Mouse (Mus musculus): ENCODE results near the gene Alg12. TPM values are rescaled to one million over a fixed set of nuclear protein-coding genes. Genes with fewer than 3 reads are reported as not detected.

The Alg12 gene
- polyA plus RNA-seq, 1 experiment = 16.6 TPM

DNA sequence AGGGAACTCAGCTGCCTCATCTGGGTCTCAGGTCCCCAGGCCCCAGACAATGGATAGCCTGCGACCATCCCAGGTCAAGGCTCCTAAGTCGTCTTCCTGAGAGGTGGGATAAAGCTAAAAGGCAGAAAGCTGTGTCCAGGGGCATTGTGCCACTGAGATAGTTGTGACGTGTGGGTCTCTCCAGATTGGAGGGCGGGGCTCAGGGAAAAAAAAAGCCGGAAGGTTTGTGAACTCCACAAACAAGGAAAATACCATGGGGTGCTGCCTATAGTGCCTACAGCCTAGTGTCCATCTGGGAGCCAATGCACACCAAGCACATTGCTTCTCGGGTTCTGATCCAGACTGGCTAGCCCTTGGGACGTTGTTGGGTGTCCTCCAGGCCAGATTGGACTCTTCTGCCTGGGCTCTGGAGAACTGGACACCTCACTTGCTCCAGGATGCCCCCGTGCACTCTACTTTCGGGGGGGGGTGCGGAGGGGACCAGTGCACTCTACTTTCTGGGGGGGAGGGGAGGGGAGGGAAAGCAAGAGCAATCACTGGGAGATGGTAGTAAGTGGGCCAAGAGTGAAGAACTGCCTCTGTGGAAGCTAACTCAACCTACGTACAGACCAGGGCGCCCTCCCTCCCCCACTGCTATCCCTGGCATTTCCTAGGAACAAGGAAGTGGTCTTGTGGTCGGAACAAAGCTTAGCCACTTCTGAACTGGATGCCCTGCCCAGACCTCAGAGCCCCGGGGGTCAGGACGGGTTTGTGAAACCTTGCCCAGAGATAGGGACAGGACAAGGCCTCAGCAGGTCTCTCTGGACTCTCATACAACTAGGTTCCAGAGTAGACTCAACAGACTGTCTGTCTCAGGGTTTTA is 36.1 kb upstream of the Alg12 start:
- Histone ChIP-seq H3K36me3 (ENCODE audit: control insufficient read depth, insufficient read depth, low read length) (no peaks in the 10 kb centered on the region), H3K4me3 (ENCODE audit: extremely low read depth, insufficient read depth, insufficient read length) (no peak overlapping the region), H3K27ac (ENCODE audit: insufficient read depth, low read length) (no peak overlapping the region), H3K27me3 (ENCODE audit: control insufficient read depth, insufficient read depth, low read length) (no peaks in the 10 kb centered on the region), H3K4me1 (ENCODE audit: control insufficient read depth, insufficient read depth, insufficient read length) (no peaks in the 10 kb centered on the region; the same call in 1 of the 2 replicates)
- DNase-seq (ENCODE audit: low read depth in 1 of 2, low spot score in 2 of 2) = no peak
- 63% methylated on average over 15 of the region's 15 CpGs for WGBS
- TF ChIP-seq POLR2A (IDR thresholded peaks at IDR 0.05; ENCODE audit: low read depth, low read length) (no peak), CTCF (IDR thresholded peaks at IDR 0.05; ENCODE audit: extremely low read depth, insufficient read depth, insufficient read length, insufficient replicate concordance) (no peak)

DNA sequence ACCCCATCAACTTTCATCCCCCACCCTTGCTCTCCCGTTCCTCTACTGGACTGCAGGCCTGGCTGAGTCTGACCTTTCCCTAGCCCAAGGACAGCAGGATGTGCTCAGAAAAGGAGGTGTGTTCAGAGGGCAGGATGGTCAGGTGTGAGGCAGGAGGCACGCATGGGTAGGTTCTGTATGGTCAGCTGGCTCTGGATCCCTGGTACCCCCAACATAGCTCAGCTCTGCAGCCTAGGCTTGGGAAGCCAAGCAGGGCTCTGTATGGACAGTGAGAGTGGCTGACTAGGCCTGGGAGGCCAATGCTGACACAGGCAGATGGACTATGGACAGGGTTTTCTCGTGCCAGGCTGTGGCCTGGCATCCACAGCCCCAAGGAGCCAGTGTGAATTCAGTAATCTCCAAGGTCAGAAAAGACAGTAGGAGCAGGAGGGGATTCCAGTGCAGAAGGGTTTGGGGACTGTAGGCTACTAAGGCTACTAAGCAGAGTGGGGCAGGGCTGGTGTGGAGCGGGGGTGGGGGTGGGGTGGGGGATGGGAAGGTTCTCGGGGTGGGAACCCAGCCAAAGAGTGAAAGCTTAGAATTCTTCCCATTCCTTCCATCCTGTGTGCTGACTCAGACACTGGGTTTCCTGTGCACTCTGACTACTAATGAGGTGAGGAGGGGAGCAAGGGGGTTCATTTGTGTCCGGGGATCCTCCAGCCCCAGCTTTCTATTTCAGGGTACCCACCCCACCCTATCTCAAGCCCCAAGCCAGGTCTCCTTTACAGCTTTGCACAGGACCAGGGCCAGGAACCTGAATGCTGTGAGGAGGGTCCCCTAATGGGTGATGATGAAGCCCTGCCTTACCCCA is 35.2 kb upstream of the Alg12 start:
- Histone ChIP-seq H3K36me3 (ENCODE audit: control insufficient read depth, insufficient read depth, low read length) (no peaks in the 10 kb centered on the region), H3K4me3 (ENCODE audit: extremely low read depth, insufficient read depth, insufficient read length) (no peak overlapping the region), H3K27me3 (ENCODE audit: control insufficient read depth, insufficient read depth, low read length) (no peaks in the 10 kb centered on the region), H3K4me1 (ENCODE audit: control insufficient read depth, insufficient read depth, insufficient read length) (no peaks in the 10 kb centered on the region; the same call in 1 of the 2 replicates), H3K27ac (ENCODE audit: insufficient read depth, low read length) (no peak overlapping the region)
- 51% methylated on average over 6 of the region's 6 CpGs for WGBS
- DNase-seq (ENCODE audit: low read depth in 1 of 2, low spot score in 2 of 2) = no peak
- TF ChIP-seq POLR2A (IDR thresholded peaks at IDR 0.05; ENCODE audit: low read depth, low read length) (no peak), CTCF (IDR thresholded peaks at IDR 0.05; ENCODE audit: extremely low read depth, insufficient read depth, insufficient read length, insufficient replicate concordance) (no peak)

DNA sequence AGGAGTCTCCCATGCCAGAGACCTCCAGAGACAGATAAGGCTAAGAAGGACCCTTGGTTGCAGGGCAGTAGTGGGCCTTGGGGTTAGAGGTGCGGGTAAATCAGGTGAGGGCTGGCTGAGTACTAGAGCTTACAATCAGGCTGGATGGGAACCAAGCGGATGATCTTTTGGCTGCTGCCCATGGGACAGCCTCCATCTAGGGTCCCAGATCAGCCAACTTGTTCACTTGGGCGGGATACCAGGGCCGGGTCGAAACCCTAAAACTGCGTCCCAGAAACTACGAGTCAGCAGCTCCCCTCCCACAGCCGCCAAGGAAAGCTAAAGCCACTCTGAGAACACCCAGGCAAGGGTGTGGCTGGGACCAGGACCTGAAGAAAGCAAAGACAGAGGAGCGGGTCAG is 34.0 kb upstream of the Alg12 start:
- 92% methylated on average over 9 of the region's 9 CpGs for WGBS
- H3K27me3 ChIP-seq (ENCODE audit: control insufficient read depth, insufficient read depth, low read length) = no peaks in the 10 kb centered on the region
- H3K4me3 ChIP-seq (ENCODE audit: extremely low read depth, insufficient read depth, insufficient read length) = no peak overlapping the region
- TF ChIP-seq POLR2A (IDR thresholded peaks at IDR 0.05; ENCODE audit: low read depth, low read length) (no peak), CTCF (IDR thresholded peaks at IDR 0.05; ENCODE audit: extremely low read depth, insufficient read depth, insufficient read length, insufficient replicate concordance) (no peak)
- no peaks in the 10 kb centered on the region for H3K36me3 ChIP-seq (ENCODE audit: control insufficient read depth, insufficient read depth, low read length)
- DNase-seq (ENCODE audit: low read depth in 1 of 2, low spot score in 2 of 2) = no peak
- no peaks in the 10 kb centered on the region; the same call in 1 of the 2 replicates for H3K4me1 ChIP-seq (ENCODE audit: control insufficient read depth, insufficient read depth, insufficient read length)
- H3K27ac ChIP-seq (ENCODE audit: insufficient read depth, low read length) = no peak overlapping the region

DNA sequence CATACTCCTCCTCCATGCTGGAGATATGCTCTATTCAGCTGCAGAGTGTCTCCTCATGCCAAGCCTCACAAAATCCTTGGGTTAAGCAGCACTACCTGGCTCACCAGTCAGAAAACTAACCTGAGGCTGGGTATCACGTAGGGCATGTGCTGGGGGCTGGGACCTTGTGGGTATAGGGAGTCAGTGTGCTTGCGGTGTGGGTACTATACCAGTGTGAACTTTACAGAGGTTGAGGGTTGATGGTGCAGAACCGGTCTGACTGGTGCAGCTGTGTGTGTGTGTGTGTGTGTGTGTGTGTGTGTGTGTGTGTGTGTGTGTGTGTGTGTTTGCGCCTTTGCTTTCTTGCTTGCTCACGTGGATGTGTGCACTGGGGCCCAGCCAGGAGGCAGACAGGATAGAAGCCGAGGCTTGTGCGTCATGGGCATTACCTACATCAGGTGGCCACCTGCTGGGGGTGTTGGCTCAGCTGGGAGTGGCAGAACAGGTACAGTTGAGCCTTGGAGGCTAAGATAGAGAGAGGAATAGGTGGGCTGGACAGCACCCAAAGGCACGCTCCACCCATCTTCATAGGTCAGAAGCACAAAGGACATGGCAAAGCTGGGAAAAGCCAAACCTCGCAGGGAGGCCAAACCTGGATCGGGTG is 32.5 kb upstream of the Alg12 start:
- Histone ChIP-seq H3K4me3 (ENCODE audit: extremely low read depth, insufficient read depth, insufficient read length) (no peak overlapping the region), H3K27ac (ENCODE audit: insufficient read depth, low read length) (no peak overlapping the region), H3K36me3 (ENCODE audit: control insufficient read depth, insufficient read depth, low read length) (no peaks in the 10 kb centered on the region), H3K4me1 (ENCODE audit: control insufficient read depth, insufficient read depth, insufficient read length) (no peaks in the 10 kb centered on the region; the same call in 1 of the 2 replicates), H3K27me3 (ENCODE audit: control insufficient read depth, insufficient read depth, low read length) (no peaks in the 10 kb centered on the region)
- no peak for DNase-seq (ENCODE audit: low read depth in 1 of 2, low spot score in 2 of 2)
- WGBS = 75% methylated on average over 9 of the region's 10 CpGs
- TF ChIP-seq POLR2A (IDR thresholded peaks at IDR 0.05; ENCODE audit: low read depth, low read length) (no peak), CTCF (IDR thresholded peaks at IDR 0.05; ENCODE audit: extremely low read depth, insufficient read depth, insufficient read length, insufficient replicate concordance) (no peak)

DNA sequence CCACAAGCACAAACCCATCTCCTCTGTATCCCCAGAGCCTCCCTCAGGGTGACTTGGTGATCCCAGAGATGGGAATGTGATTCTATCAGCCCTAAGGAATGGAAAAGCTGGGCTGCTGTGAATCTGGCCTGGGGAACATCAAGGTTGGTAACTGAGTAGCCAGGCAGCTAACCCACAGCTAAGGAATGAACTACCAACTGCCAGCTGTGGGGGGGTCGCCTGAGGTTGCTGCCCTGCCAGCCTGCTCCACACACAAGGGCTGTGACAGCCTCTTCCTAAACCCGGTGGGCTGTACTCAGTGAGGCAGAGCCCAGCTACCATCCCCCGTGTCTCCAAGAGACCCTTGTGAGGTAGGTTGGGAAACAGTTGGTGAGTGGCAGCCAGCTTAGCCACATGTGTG is 32.0 kb upstream of the Alg12 start:
- no peak overlapping the region for H3K27ac ChIP-seq (ENCODE audit: insufficient read depth, low read length)
- no peaks in the 10 kb centered on the region for H3K27me3 ChIP-seq (ENCODE audit: control insufficient read depth, insufficient read depth, low read length)
- 71% methylated on average over 3 of the region's 3 CpGs for WGBS

DNA sequence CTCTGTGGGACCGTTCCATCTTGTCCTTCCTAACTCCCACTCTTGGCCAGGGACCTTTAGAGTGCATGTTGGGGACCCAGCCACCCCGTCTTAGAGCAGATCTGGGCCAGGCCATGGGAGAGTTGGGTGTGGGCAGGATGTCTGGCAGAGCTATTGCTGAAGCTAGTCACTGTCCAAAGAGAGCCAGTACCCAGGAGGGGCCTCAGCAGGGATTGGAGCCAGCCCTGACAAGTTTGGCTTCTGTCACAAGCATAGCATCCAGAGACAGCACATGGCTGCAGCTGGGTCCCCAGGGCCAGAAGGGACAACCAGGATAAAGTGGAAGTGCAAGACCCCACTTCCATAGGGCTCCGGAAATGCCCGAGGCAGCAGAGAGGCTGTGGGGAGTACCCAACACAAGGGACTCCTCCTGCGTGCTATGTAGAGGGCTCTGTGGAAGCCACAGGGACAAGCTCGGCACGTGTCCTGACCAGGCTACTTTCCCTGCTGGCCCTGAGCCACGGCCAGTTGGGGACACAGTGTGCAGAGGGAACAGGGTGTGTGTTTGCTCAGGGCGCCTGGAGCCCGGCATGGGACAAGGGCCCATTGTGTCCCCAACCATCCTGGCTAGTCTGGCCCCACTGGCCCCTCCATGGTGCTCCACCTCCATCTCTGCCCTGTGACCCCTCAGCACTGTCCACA is 31.2 kb upstream of the Alg12 start:
- Histone ChIP-seq H3K4me3 (ENCODE audit: extremely low read depth, insufficient read depth, insufficient read length) (no peak overlapping the region), H3K4me1 (ENCODE audit: control insufficient read depth, insufficient read depth, insufficient read length) (no peaks in the 10 kb centered on the region), H3K27me3 (ENCODE audit: control insufficient read depth, insufficient read depth, low read length) (no peaks in the 10 kb centered on the region), H3K36me3 (ENCODE audit: control insufficient read depth, insufficient read depth, low read length) (no peaks in the 10 kb centered on the region), H3K27ac (ENCODE audit: insufficient read depth, low read length) (peak overlapping the region; percentile 13; the same call in 1 of the 2 replicates)
- DNase-seq (ENCODE audit: low read depth in 1 of 2, low spot score in 2 of 2) = no peak
- TF ChIP-seq POLR2A (IDR thresholded peaks at IDR 0.05; ENCODE audit: low read depth, low read length) (no peak), CTCF (IDR thresholded peaks at IDR 0.05; ENCODE audit: extremely low read depth, insufficient read depth, insufficient read length, insufficient replicate concordance) (no peak)
- 81% methylated on average over 10 of the region's 10 CpGs for WGBS

More for the DNA sequence above, 32.0 kb upstream of the Alg12 start:
- Histone ChIP-seq H3K4me1 (ENCODE audit: control insufficient read depth, insufficient read depth, insufficient read length) (no peaks in the 10 kb centered on the region; the same call in 1 of the 2 replicates), H3K4me3 (ENCODE audit: extremely low read depth, insufficient read depth, insufficient read length) (no peak overlapping the region), H3K36me3 (ENCODE audit: control insufficient read depth, insufficient read depth, low read length) (no peaks in the 10 kb centered on the region)
- TF ChIP-seq CTCF (IDR thresholded peaks at IDR 0.05; ENCODE audit: extremely low read depth, insufficient read depth, insufficient read length, insufficient replicate concordance) (no peak), POLR2A (IDR thresholded peaks at IDR 0.05; ENCODE audit: low read depth, low read length) (no peak)
- DNase-seq (ENCODE audit: low read depth in 1 of 2, low spot score in 2 of 2) = no peak

All from spleen, adult 2 months (tissue).